Mouse (Mus musculus): ENCODE measurements around the gene Manbal.

DNA sequence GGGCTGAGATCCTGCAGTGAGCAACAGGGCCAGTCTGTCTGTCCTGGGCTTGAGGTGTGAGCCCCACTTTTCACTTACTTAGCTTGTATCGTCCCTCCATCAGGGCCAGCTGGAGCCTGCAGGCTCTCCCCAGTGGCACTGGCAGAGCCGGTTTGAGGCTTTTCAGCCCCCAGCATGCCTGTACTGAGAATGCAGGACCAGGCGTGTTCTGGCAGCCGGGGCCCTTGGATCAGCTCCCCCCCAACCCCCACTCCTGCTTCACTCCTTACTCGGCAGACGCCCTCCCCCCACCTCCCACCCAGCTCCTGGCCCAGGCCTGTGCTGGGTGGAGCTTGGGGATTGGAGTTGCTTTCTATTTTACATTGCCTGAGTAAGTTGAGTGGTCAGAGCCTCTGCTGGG, 67.1 kb downstream of the Manbal start:
- TF ChIP-seq POLR2A (IDR thresholded peaks at IDR 0.05; ENCODE audit: low read depth, low read length), result no peak
- no peak for TF ChIP-seq CTCF (IDR thresholded peaks at IDR 0.05; ENCODE audit: borderline replicate concordance, insufficient read depth, low read length)
